24 mouse cellular contexts compared by ENCODE assay signal in the genomic region with DNA sequence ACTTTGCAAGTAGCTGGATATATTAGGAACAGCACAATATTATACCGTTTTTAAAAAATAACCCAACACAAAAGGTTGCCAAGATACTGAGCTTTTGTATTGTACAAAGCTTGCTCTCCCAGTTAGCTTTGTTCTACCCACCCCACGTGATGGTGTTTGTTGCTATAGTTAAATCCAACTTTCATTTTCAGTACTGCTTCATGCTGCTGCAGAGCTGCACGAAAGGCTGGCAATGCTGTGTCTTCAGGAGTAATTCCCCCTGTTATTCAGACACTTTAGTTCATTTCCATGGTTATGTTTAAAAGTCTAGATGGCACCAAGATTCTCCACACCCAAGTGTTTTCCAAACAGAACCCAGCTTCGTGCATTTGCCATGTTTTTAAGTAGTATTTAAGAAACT.
DNase-seq lines count a peak whose midpoint lies in the region; ATAC-seq and TF ChIP-seq lines count a peak whose summit lies in the region.
"Had no signal": no experiment of that assay in that cellular context is flagged by ENCODE, and none has a peak within 500 bp of the region (broad histone marks: within the 10 kb centered on the region; RNA-seq: fewer than 3 reads in every experiment).

No protein-coding gene starts in this region.

- intact Hi-C loops in left cerebral cortex, adult 2 months (cut with DNase I) = no loop called here
- intact Hi-C loops in left cerebral cortex, postnatal 4 days (cut with DNase I) = no loop called here

- no peak overlapping the region for H3K4me2 ChIP-seq in myocyte (ENCODE audit: low read depth)
- H3K4me2 ChIP-seq: embryonic facial prominence, embryonic 12.5 days; heart, embryonic 12.5 days; hindbrain, embryonic 13.5 days; intestine, embryonic 15.5 days; limb, embryonic 12.5 days; liver, embryonic 12.5 days had no signal

- H3K27me3 ChIP-seq in myocyte (ENCODE audit: control insufficient read depth, insufficient read depth, insufficient read length) = no peaks in the 10 kb centered on the region
- H3K27me3 ChIP-seq: CH12.LX; embryonic facial prominence, embryonic 12.5 days; heart, embryonic 12.5 days; hindbrain, embryonic 13.5 days; intestine, embryonic 15.5 days; limb, embryonic 12.5 days; liver, embryonic 12.5 days had no signal

- no peaks in the 10 kb centered on the region for H3K36me3 ChIP-seq in myocyte (ENCODE audit: control insufficient read depth, insufficient read depth)
- H3K36me3 ChIP-seq: embryonic facial prominence, embryonic 12.5 days; heart, embryonic 12.5 days; hindbrain, embryonic 13.5 days; intestine, embryonic 15.5 days; limb, embryonic 12.5 days; liver, embryonic 12.5 days had no signal

- peak overlapping the region; percentile 3; the same call in 1 of the 2 replicates for H3K4me3 ChIP-seq in left cerebral cortex, adult 2 months
- H3K4me3 ChIP-seq in cortical plate, adult 2 months (ENCODE audit: insufficient read depth, low read length) = peak overlapping the region; percentile 20; the same call in 1 of the 2 replicates
- H3K4me3 ChIP-seq in myocyte = no peak overlapping the region
- H3K4me3 ChIP-seq: embryonic facial prominence, embryonic 12.5 days; heart, embryonic 12.5 days; hindbrain, embryonic 13.5 days; intestine, embryonic 15.5 days; limb, embryonic 12.5 days; liver, embryonic 12.5 days had no signal

- H3ac ChIP-seq in myocyte (ENCODE audit: control insufficient read depth, insufficient read length) = no peak overlapping the region

- peak overlapping the region; percentile 36; the same call in 1 of the 2 replicates for H3K27ac ChIP-seq in left cerebral cortex, adult 2 months
- H3K27ac ChIP-seq in cortical plate, adult 2 months (ENCODE audit: insufficient read depth, low read length) = no peak overlapping the region
- H3K27ac ChIP-seq: embryonic facial prominence, embryonic 12.5 days; hindbrain, embryonic 13.5 days; intestine, embryonic 15.5 days; limb, embryonic 12.5 days; liver, embryonic 12.5 days had no signal

- peak; percentile 96 for ATAC-seq in frontal cortex, adult (ENCODE audit: low TSS enrichment)
- ATAC-seq: intestine, embryonic 15.5 days; liver, embryonic 12.5 days had no signal

- no peaks in the 10 kb centered on the region for H3K79me2 ChIP-seq in myocyte (ENCODE audit: control insufficient read depth, insufficient read depth)

- peaks cover 1% of the 10 kb centered on the region; the same call in 1 of the 2 replicates for H3K4me1 ChIP-seq in cortical plate, adult 2 months (ENCODE audit: control insufficient read depth, insufficient read depth, low read length)
- H3K4me1 ChIP-seq: embryonic facial prominence, embryonic 12.5 days; heart, embryonic 12.5 days; hindbrain, embryonic 13.5 days; intestine, embryonic 15.5 days; limb, embryonic 12.5 days; liver, embryonic 12.5 days had no signal

- no peak for TF ChIP-seq POLR2A in cortical plate, adult 2 months (IDR thresholded peaks at IDR 0.05; ENCODE audit: extremely low read depth, insufficient read depth, low read length)
- no peak for TF ChIP-seq POLR2A in myocyte (IDR thresholded peaks at IDR 0.05; ENCODE audit: insufficient read length, low read depth)

- TF ChIP-seq CTCF in left cerebral cortex, adult 2 months (IDR thresholded peaks at IDR 0.05) = no peak
- no peak for TF ChIP-seq CTCF in cortical plate, adult 2 months (IDR thresholded peaks at IDR 0.05; ENCODE audit: extremely low read depth, insufficient read depth, low read length)

- no peak for DNase-seq in frontal cortex, postnatal 14 days (ENCODE audit: low spot score in 2 of 2)
- peak in 1 of 2 experiments; percentile 8 for DNase-seq in left cerebral cortex, adult 2 months (ENCODE audit: extremely low spot score in 1 of 2, low spot score in 2 of 2)
- no peak for DNase-seq in left cerebral cortex, postnatal 4 days
- no peak for DNase-seq in adrenal gland, postnatal 14 days
- no peak for DNase-seq in urinary bladder, postnatal 25 days (ENCODE audit: low spot score)
- DNase-seq: cerebellum, adult 9-10 months; heart, adult 11 months; heart, postnatal 14 days; kidney, adult 9 months; kidney, postnatal 25 days; lung, adult 2 months; lung, postnatal 4 days; spleen, adult 18-20 months; thymus, postnatal 36 days had no signal

TF ChIP-seq in myocyte, 11 proteins besides CTCF, POLR2A, EP300 and RAD21:
- no peak for TF ChIP-seq MYOD1 (IDR thresholded peaks at IDR 0.05; ENCODE audit: control insufficient read depth in 1 of 3, insufficient read length in 2 of 3, low read depth in 2 of 3)
- no peak for TF ChIP-seq TCF12 (IDR thresholded peaks at IDR 0.05; ENCODE audit: insufficient read depth, poor library complexity, severe bottlenecking)
- no peak for TF ChIP-seq MAX (IDR thresholded peaks at IDR 0.05; ENCODE audit: low read depth)
- TF ChIP-seq POLR2AphosphoS2 (IDR thresholded peaks at IDR 0.05; ENCODE audit: insufficient read length, low read depth) = no peak
- TF ChIP-seq USF1 (IDR thresholded peaks at IDR 0.05; ENCODE audit: low read depth) = peak; percentile 29
- TF ChIP-seq TCF3 (IDR thresholded peaks at IDR 0.05; ENCODE audit: insufficient read length, low read depth) = no peak
- TF ChIP-seq SRF (IDR thresholded peaks at IDR 0.05; ENCODE audit: control insufficient read depth, insufficient read length, low read depth) = no peak
- no peak for TF ChIP-seq REST (IDR thresholded peaks at IDR 0.05; ENCODE audit: insufficient read depth, insufficient read length)
